Mouse (Mus musculus) megakaryocyte, adult 5-6 weeks (primary cell): ENCODE results near the gene Cd151. TPM values are rescaled to one million over a fixed set of nuclear protein-coding genes. Genes with fewer than 3 reads are reported as not detected.
"Not testable (repeated sequence)": the region's sequence is repeated elsewhere in the genome, so short reads cannot be mapped to it uniquely, and the experiment has no call there.

Source experiments
- ATAC-seq: 2 replicates; pipeline ENCODE4 v1.8.0; 2016; ENCODE audit warnings: mild to moderate bottlenecking, inconsistent platforms; ENCODE audit not compliant: poor library complexity, severe bottlenecking
- total RNA-seq, 2 experiments: library from RNA; stranded (forward) in 1 of 2; stranded (reverse) in 1 of 2; fragments of 153-499, 151-499 nt in 1 of 2; fragments of 221-1000, 200-1000 nt in 1 of 2; gene quantifications; 2 replicates each; pipeline versions ENCODE4 v1.2.3 to v1.2.4; 2015 to 2017

The Cd151 gene
- total RNA-seq, 2 experiments from 2014 or later, result 13.3 to 21.6 TPM

GRCm38 (mm10) chr7:141435856-141436522 lies 31.2 kb upstream of the Cd151 start:
- ATAC-seq, result no peak

- ATAC-seq, result no peak
These were observed 30.7 kb upstream of the Cd151 start for GRCm38 (mm10) chr7:141436523-141436892.

GRCm38 (mm10) chr7:141437178-141438120 lies 29.7 kb upstream of the Cd151 start, which contains the start of gene Slc25a22:
TSS of gene Slc25a22 (minus strand) at chr7:141437892.
- peak; percentile 84 for ATAC-seq

GRCm38 (mm10) chr7:141438201-141438968 lies 28.8 kb upstream of the Cd151 start:
- ATAC-seq, result no peak

GRCm38 (mm10) chr7:141439140-141439679 lies 28.0 kb upstream of the Cd151 start:
- no peak for ATAC-seq

GRCm38 (mm10) chr7:141439811-141440210 lies 27.4 kb upstream of the Cd151 start:
- ATAC-seq, result no peak

GRCm38 (mm10) chr7:141440613-141441012 lies 26.6 kb upstream of the Cd151 start:
- peak; percentile 28 for ATAC-seq

- no peak for ATAC-seq
These were observed 25.7 kb upstream of the Cd151 start for GRCm38 (mm10) chr7:141441460-141441859.

GRCm38 (mm10) chr7:141442199-141442598 lies 25.0 kb upstream of the Cd151 start:
- no peak for ATAC-seq

GRCm38 (mm10) chr7:141443081-141443821 lies 23.9 kb upstream of the Cd151 start:
- no peak for ATAC-seq

- peak; percentile 53 for ATAC-seq
These were observed 23.4 kb upstream of the Cd151 start, which contains the start of gene Pidd1 for GRCm38 (mm10) chr7:141443828-141444237. TSS of gene Pidd1 (minus strand) at chr7:141444025.

- not testable (repeated sequence) for ATAC-seq
These were observed 20.8 kb upstream of the Cd151 start for GRCm38 (mm10) chr7:141446374-141446773.

GRCm38 (mm10) chr7:141447110-141447991 lies 19.8 kb upstream of the Cd151 start, which contains the start of gene Rplp2:
TSS of gene Rplp2 (plus strand) at chr7:141447370.
- ATAC-seq, result peak; percentile 92

GRCm38 (mm10) chr7:141451928-141452327 lies 15.3 kb upstream of the Cd151 start:
- ATAC-seq, result no peak

GRCm38 (mm10) chr7:141453636-141454035 lies 13.6 kb upstream of the Cd151 start:
- no peak for ATAC-seq

GRCm38 (mm10) chr7:141454967-141455551 lies 12.1 kb upstream of the Cd151 start, which contains the start of gene Pnpla2:
TSS of gene Pnpla2 (plus strand) at chr7:141455198.
- peak; percentile 82 for ATAC-seq

- ATAC-seq, result peak; percentile 65
These were observed 11.4 kb upstream of the Cd151 start for GRCm38 (mm10) chr7:141455610-141456314.

GRCm38 (mm10) chr7:141456739-141457138 lies 10.5 kb upstream of the Cd151 start:
- no peak for ATAC-seq
